Mouse (Mus musculus) limb, embryonic 15.5 days (tissue): Measurements from ENCODE around the gene Filip1l. TPM values are rescaled to one million over a fixed set of nuclear protein-coding genes. Genes with fewer than 3 reads are reported as not detected.
"Not testable (repeated sequence)": the region's sequence is repeated elsewhere in the genome, so short reads cannot be mapped to it uniquely, and the experiment has no call there.

Source experiments
- ATAC-seq: fragments of 200-750 bp; cut with Nextera tagmentation; 2 replicates; pipeline ENCODE4 v1.8.0; 2017; ENCODE audit warnings: low read depth, moderate TSS enrichment; ENCODE audit not compliant: insufficient number of reproducible peaks, low FRiP score, low TSS enrichment
- H3K27ac ChIP-seq: fragments of 300-500 bp; sonication (generic); 2 replicates; pipeline ENCODE4 v1.5.1; 2015; ENCODE audit warnings: moderate library complexity, mild to moderate bottlenecking, inconsistent platforms
- H3K27me3 ChIP-seq: fragments of 300-500 bp; sonication (generic); 2 replicates; pipeline ENCODE4 v1.6.1; 2015; ENCODE audit warnings: inconsistent platforms
- H3K36me3 ChIP-seq: fragments of 300-500 bp; sonication (generic); 2 replicates; pipeline ENCODE4 v1.6.1; 2015; ENCODE audit warnings: inconsistent platforms
- H3K4me1 ChIP-seq: fragments of 300-500 bp; sonication (generic); 2 replicates; pipeline ENCODE4 v1.6.1; 2015; ENCODE audit warnings: inconsistent platforms
- H3K4me2 ChIP-seq: fragments of 300-500 bp; sonication (generic); 2 replicates; pipeline ENCODE4 v1.6.1; 2015; ENCODE audit warnings: mild to moderate bottlenecking, inconsistent platforms
- H3K4me3 ChIP-seq: fragments of 300-500 bp; sonication (generic); 2 replicates; pipeline ENCODE4 v1.5.1; 2015; ENCODE audit warnings: mild to moderate bottlenecking, inconsistent platforms
- H3K9ac ChIP-seq: fragments of 300-500 bp; sonication (generic); 2 replicates; pipeline ENCODE4 v1.6.1; 2015; ENCODE audit warnings: inconsistent platforms
- H3K9me3 ChIP-seq: fragments of 300-500 bp; sonication (generic); 2 replicates; pipeline ENCODE4 v1.6.1; 2016; ENCODE audit warnings: inconsistent platforms
- WGBS: fragments of 180-500 bp; shearing (Covaris S2); methylation state at CpG from one replicate; pipeline ENCODE4 v1.1.7; 2015; 5-methylcytosine and 5-hydroxymethylcytosine counted together
- polyA plus RNA-seq: library from polyadenylated mRNA; unstranded; fragments of >200 nt; fragmentation: Nextera tagmentation; extraction: Ambion mirVana; gene quantifications from 2 replicates; pipeline ENCODE4 v1.2.1, GENCODE M21; 2015

Gene Filip1l
- polyA plus RNA-seq, 1 experiment from 2014 or later, result 46.8 TPM

GRCm38 (mm10) chr16:57383266-57383971 lies 30.5 kb downstream of the Filip1l start:
- Histone ChIP-seq H3K4me3 (no peak overlapping the region), H3K36me3 (no peaks in the 10 kb centered on the region), H3K27ac (peak overlapping the region; percentile 57; the same call in 1 of the 2 replicates), H3K4me1 (0 out of 2 replicates have a peak, but pooled peaks cover 18% of the 10 kb centered on the region), H3K4me2 (no peak overlapping the region), H3K27me3 (no peaks in the 10 kb centered on the region), H3K9ac (no peak overlapping the region), H3K9me3 (no peaks in the 10 kb centered on the region)
- 19% methylated on average over 8 of the region's 8 CpGs for WGBS
- ATAC-seq, result peak; percentile 70; the same call in 1 of the 2 replicates

GRCm38 (mm10) chr16:57384274-57384673 lies 31.4 kb downstream of the Filip1l start:
- no peak overlapping the region for H3K9ac ChIP-seq
- H3K27ac ChIP-seq, result peak overlapping the region; percentile 57
- H3K27me3 ChIP-seq, result no peaks in the 10 kb centered on the region
- H3K4me3 ChIP-seq, result no peak overlapping the region
- WGBS, result 74% methylated on average over 2 of the region's 2 CpGs
- 0 out of 2 replicates have a peak, but pooled peaks cover 13% of the 10 kb centered on the region for H3K4me1 ChIP-seq
- ATAC-seq, result no peak
- H3K9me3 ChIP-seq, result no peaks in the 10 kb centered on the region
- H3K36me3 ChIP-seq, result no peaks in the 10 kb centered on the region
- H3K4me2 ChIP-seq, result no peak overlapping the region

GRCm38 (mm10) chr16:57389566-57390251 lies 36.8 kb downstream of the Filip1l start:
- 82% methylated on average over 15 of the region's 15 CpGs for WGBS
- Histone ChIP-seq H3K4me2 (no peak overlapping the region), H3K4me3 (no peak overlapping the region), H3K9ac (no peak overlapping the region), H3K27ac (no peak overlapping the region), H3K36me3 (no peaks in the 10 kb centered on the region), H3K9me3 (no peaks in the 10 kb centered on the region), H3K4me1 (peaks cover 16% of the 10 kb centered on the region; the same call in 1 of the 2 replicates), H3K27me3 (no peaks in the 10 kb centered on the region)
- ATAC-seq, result no peak

- ATAC-seq, result not testable (repeated sequence)
These were observed 38.3 kb downstream of the Filip1l start for GRCm38 (mm10) chr16:57391171-57391570.

GRCm38 (mm10) chr16:57392461-57392860 lies 39.6 kb downstream of the Filip1l start:
- 37% methylated on average over 2 of the region's 2 CpGs for WGBS
- H3K4me2 ChIP-seq, result no peak overlapping the region
- no peak overlapping the region for H3K9ac ChIP-seq
- no peaks in the 10 kb centered on the region for H3K36me3 ChIP-seq
- H3K4me1 ChIP-seq, result peaks cover 11% of the 10 kb centered on the region; the same call in 1 of the 2 replicates
- peak overlapping the region; percentile 35; the same call in 1 of the 2 replicates for H3K27ac ChIP-seq
- no peaks in the 10 kb centered on the region for H3K27me3 ChIP-seq
- ATAC-seq, result no peak
- H3K4me3 ChIP-seq, result no peak overlapping the region
- H3K9me3 ChIP-seq, result no peaks in the 10 kb centered on the region

More at GRCm38 (mm10) chr16:57391171-57391570, 38.3 kb downstream of the Filip1l start:
- H3K36me3 ChIP-seq, H3K27ac ChIP-seq, H3K4me2 ChIP-seq, H3K9me3 ChIP-seq, H3K4me3 ChIP-seq, H3K9ac ChIP-seq, H3K27me3 ChIP-seq: not testable (repeated sequence)
- 24% methylated on average over 27 of the region's 39 CpGs for WGBS
- peaks cover 16% of the 10 kb centered on the region; the same call in 1 of the 2 replicates for H3K4me1 ChIP-seq

GRCm38 (mm10) chr16:57393161-57393560 lies 40.3 kb downstream of the Filip1l start:
- Histone ChIP-seq H3K4me1 (peaks cover 18% of the 10 kb centered on the region), H3K9me3 (no peaks in the 10 kb centered on the region), H3K27ac (peak overlapping the region; percentile 79), H3K4me2 (peak overlapping the region; percentile 29), H3K4me3 (peak overlapping the region; percentile 7; the same call in 1 of the 2 replicates), H3K9ac (no peak overlapping the region), H3K27me3 (no peaks in the 10 kb centered on the region), H3K36me3 (no peaks in the 10 kb centered on the region)
- WGBS, result 20% methylated on average over 11 of the region's 11 CpGs
- ATAC-seq, result no peak

- Histone ChIP-seq H3K27me3 (no peaks in the 10 kb centered on the region), H3K36me3 (no peaks in the 10 kb centered on the region), H3K4me2 (no peak overlapping the region), H3K9me3 (no peaks in the 10 kb centered on the region), H3K27ac (no peak overlapping the region), H3K9ac (no peak overlapping the region), H3K4me3 (no peak overlapping the region), H3K4me1 (peaks cover 35% of the 10 kb centered on the region)
- ATAC-seq, result no peak
- 79% methylated on average over 6 of the region's 6 CpGs for WGBS
These were observed 43.4 kb downstream of the Filip1l start for GRCm38 (mm10) chr16:57396249-57396648.

- Histone ChIP-seq H3K4me2 (no peak overlapping the region), H3K9ac (no peak overlapping the region), H3K27ac (peak overlapping the region; percentile 73), H3K36me3 (no peaks in the 10 kb centered on the region), H3K4me1 (peaks cover 37% of the 10 kb centered on the region), H3K4me3 (no peak overlapping the region), H3K9me3 (no peaks in the 10 kb centered on the region), H3K27me3 (no peaks in the 10 kb centered on the region)
- 27% methylated on average over 6 of the region's 6 CpGs for WGBS
- peak; percentile 59; the same call in 1 of the 2 replicates for ATAC-seq
These were observed 45.0 kb downstream of the Filip1l start for GRCm38 (mm10) chr16:57397845-57398244.

GRCm38 (mm10) chr16:57398387-57399214 lies 45.7 kb downstream of the Filip1l start:
- H3K9ac ChIP-seq, result no peak overlapping the region
- peak overlapping the region; percentile 73 for H3K27ac ChIP-seq
- WGBS, result 41% methylated on average over 18 of the region's 18 CpGs
- no peak for ATAC-seq
- H3K27me3 ChIP-seq, result no peaks in the 10 kb centered on the region
- H3K9me3 ChIP-seq, result no peaks in the 10 kb centered on the region
- H3K4me3 ChIP-seq, result no peak overlapping the region
- H3K4me2 ChIP-seq, result no peak overlapping the region
- no peaks in the 10 kb centered on the region for H3K36me3 ChIP-seq
- H3K4me1 ChIP-seq, result peaks cover 30% of the 10 kb centered on the region

- Histone ChIP-seq H3K9me3 (no peaks in the 10 kb centered on the region), H3K27ac (no peak overlapping the region), H3K4me3 (no peak overlapping the region), H3K36me3 (no peaks in the 10 kb centered on the region), H3K9ac (no peak overlapping the region), H3K27me3 (no peaks in the 10 kb centered on the region), H3K4me2 (no peak overlapping the region), H3K4me1 (peaks cover 34% of the 10 kb centered on the region)
- WGBS, result 77% methylated on average over 10 of the region's 10 CpGs
- no peak for ATAC-seq
These were observed 46.7 kb downstream of the Filip1l start for GRCm38 (mm10) chr16:57399566-57399965.

- Histone ChIP-seq H3K9ac (no peak overlapping the region), H3K27ac (peak overlapping the region; percentile 27; the same call in 1 of the 2 replicates)
- WGBS, result 31% methylated on average over 6 of the region's 6 CpGs
These were observed 48.8 kb downstream of the Filip1l start for GRCm38 (mm10) chr16:57401702-57402101.

More at GRCm38 (mm10) chr16:57401702-57402101, 48.8 kb downstream of the Filip1l start:
- no peaks in the 10 kb centered on the region for H3K36me3 ChIP-seq
- ATAC-seq, result no peak
- H3K4me3 ChIP-seq, result no peak overlapping the region
- H3K27me3 ChIP-seq, result no peaks in the 10 kb centered on the region
- peaks cover 37% of the 10 kb centered on the region for H3K4me1 ChIP-seq
- no peaks in the 10 kb centered on the region for H3K9me3 ChIP-seq
- H3K4me2 ChIP-seq, result no peak overlapping the region
